Mouse (Mus musculus): Measurements from ENCODE around the gene Zfp239. TPM values are rescaled to one million over a fixed set of nuclear protein-coding genes. Genes with fewer than 3 reads are reported as not detected.

Zfp239 gene
- total and polyA plus RNA-seq, 3 experiments = 18.6 to 20.4 TPM; not detected in 1

GRCm38 (mm10) chr6:117908424-117908900 lies 46.6 kb downstream of the Zfp239 start:
- H3K27ac ChIP-seq (ENCODE audit: control insufficient read depth, low read depth, low read length) = peak overlapping the region; percentile 93
- peak overlapping the region; percentile 92 for H3K9ac ChIP-seq (ENCODE audit: control insufficient read depth, low read depth, low read length, poor library complexity, severe bottlenecking)
- no peaks in the 10 kb centered on the region for H3K9me3 ChIP-seq (replicated peaks; ENCODE audit: insufficient read depth, low read length)
- DNase-seq (ENCODE audit: low read depth, low spot score) = peak; percentile 74
- peaks cover 89% of the 10 kb centered on the region for H3K79me2 ChIP-seq (ENCODE audit: control insufficient read depth, insufficient read depth, low read length, poor library complexity)
- peak; percentile 65; the same call in 1 of the 2 replicates for TF ChIP-seq MYC (IDR thresholded peaks at IDR 0.05; ENCODE audit: low read depth, low read length)
- TF ChIP-seq CHD2 (IDR thresholded peaks at IDR 0.05; ENCODE audit: low read length) = no peak
- TF ChIP-seq TBP (IDR thresholded peaks at IDR 0.05; ENCODE audit: low read depth, low read length) = 0 out of 2 replicates have a peak, but pooled peaks have one; percentile 39
- TF ChIP-seq ETS1 (IDR thresholded peaks at IDR 0.05; ENCODE audit: low read depth, low read length) = 0 out of 2 replicates have a peak, but pooled peaks have one; percentile 5
- TF ChIP-seq GABPA (IDR thresholded peaks at IDR 0.05; ENCODE audit: low read depth, low read length) = no peak
- peak; percentile 44; the same call in 1 of the 2 replicates for TF ChIP-seq MXI1 (IDR thresholded peaks at IDR 0.05; ENCODE audit: low read depth, low read length)
- no peak for TF ChIP-seq HCFC1 (IDR thresholded peaks at IDR 0.05; ENCODE audit: low read depth, low read length)
- TF ChIP-seq ZNF384 (IDR thresholded peaks at IDR 0.05; ENCODE audit: low read depth, low read length) = peak; percentile 85
- TF ChIP-seq POLR2A (IDR thresholded peaks at IDR 0.05; ENCODE audit: control insufficient read depth in 1 of 2, insufficient read depth in 1 of 2, low read depth in 1 of 2, low read length in 2 of 2, poor library complexity in 1 of 2) = peak in 1 of 2 experiments; percentile 36; a peak in 1 of 4 replicates
- TF ChIP-seq ZMIZ1 (IDR thresholded peaks at IDR 0.05; ENCODE audit: low read depth, low read length) = no peak
- no peak for TF ChIP-seq SMC3 (IDR thresholded peaks at IDR 0.05; ENCODE audit: low read depth, low read length)
- peak; percentile 35; the same call in 1 of the 2 replicates for TF ChIP-seq GATA1 (IDR thresholded peaks at IDR 0.05; ENCODE audit: low read depth, low read length)
- peaks cover 21 to 40% of the 10 kb centered on the region in 2 experiments for H3K36me3 ChIP-seq (ENCODE audit: control insufficient read depth in 1 of 2, insufficient read depth in 2 of 2, low read length in 2 of 2)
- no peaks in the 10 kb centered on the region for H3K27me3 ChIP-seq (ENCODE audit: control insufficient read depth in 1 of 2, insufficient read depth in 2 of 2, low read length in 2 of 2)
- H3K4me1 ChIP-seq (ENCODE audit: control insufficient read depth in 1 of 2, insufficient read depth in 2 of 2, low read length in 2 of 2) = peaks cover 14 to 18% of the 10 kb centered on the region in 2 experiments
- H3K4me3 ChIP-seq (ENCODE audit: control insufficient read depth in 1 of 2, insufficient read depth in 1 of 2, low read depth in 2 of 2, low read length in 2 of 2) = peak overlapping the region; percentile 97 to 99

- no peak for DNase-seq (ENCODE audit: low read depth, low spot score)
- Histone ChIP-seq H3K27me3 (ENCODE audit: control insufficient read depth in 1 of 2, insufficient read depth in 2 of 2, low read length in 2 of 2) (no peaks in the 10 kb centered on the region), H3K4me1 (ENCODE audit: control insufficient read depth in 1 of 2, insufficient read depth in 2 of 2, low read length in 2 of 2) (peaks cover 16 to 17% of the 10 kb centered on the region in 2 experiments), H3K27ac (ENCODE audit: control insufficient read depth, low read depth, low read length) (no peak overlapping the region), H3K4me3 (ENCODE audit: control insufficient read depth in 1 of 2, insufficient read depth in 1 of 2, low read depth in 2 of 2, low read length in 2 of 2) (peak overlapping the region; percentile 97 to 99), H3K9ac (ENCODE audit: control insufficient read depth, low read depth, low read length, poor library complexity, severe bottlenecking) (peak overlapping the region; percentile 92), H3K9me3 (replicated peaks; ENCODE audit: insufficient read depth, low read length) (no peaks in the 10 kb centered on the region), H3K36me3 (ENCODE audit: control insufficient read depth in 1 of 2, insufficient read depth in 2 of 2, low read length in 2 of 2) (peaks cover 26 to 44% of the 10 kb centered on the region in 2 experiments), H3K79me2 (ENCODE audit: control insufficient read depth, insufficient read depth, low read length, poor library complexity) (peaks cover 91% of the 10 kb centered on the region)
- TF ChIP-seq ZNF384 (IDR thresholded peaks at IDR 0.05; ENCODE audit: low read depth, low read length) = no peak
- no peak for TF ChIP-seq POLR2AphosphoS5 (IDR thresholded peaks at IDR 0.05; ENCODE audit: borderline replicate concordance, low read depth, low read length)
- TF ChIP-seq MXI1 (IDR thresholded peaks at IDR 0.05; ENCODE audit: low read depth, low read length) = peak; percentile 70
- TF ChIP-seq TCF12 (IDR thresholded peaks at IDR 0.05; ENCODE audit: low read depth, low read length) = no peak
- peak; percentile 28; the same call in 1 of the 2 replicates for TF ChIP-seq SIN3A (IDR thresholded peaks at IDR 0.05; ENCODE audit: low read length)
- no peak for TF ChIP-seq EP300 (IDR thresholded peaks at IDR 0.05; ENCODE audit: low read depth in 1 of 2, low read length in 2 of 2)
- 0 out of 2 replicates have a peak, but pooled peaks have one; percentile 59 for TF ChIP-seq MYC (IDR thresholded peaks at IDR 0.05; ENCODE audit: low read depth, low read length)
- no peak; a peak in 1 of 4 replicates for TF ChIP-seq POLR2A (IDR thresholded peaks at IDR 0.05; ENCODE audit: control insufficient read depth in 1 of 2, insufficient read depth in 1 of 2, low read depth in 1 of 2, low read length in 2 of 2, poor library complexity in 1 of 2)
These were observed 48.3 kb downstream of the Zfp239 start for GRCm38 (mm10) chr6:117910120-117910661.
